Mouse (Mus musculus) right cerebral cortex, postnatal 10 days (tissue): Measurements from ENCODE around the gene Rapgef5.

Source experiments
- DNase-seq, 2 experiments: peaks; one replicate each; pipeline ENCODE4 v3.0.0; 2021; ENCODE audit warnings: low spot score in 2 of 2

Gene Rapgef5

GRCm38 (mm10) chr12:117669610-117670400 is 153.5 kb downstream of the Rapgef5 start:
- DNase-seq, result peak; percentile 68 to 71

DNA sequence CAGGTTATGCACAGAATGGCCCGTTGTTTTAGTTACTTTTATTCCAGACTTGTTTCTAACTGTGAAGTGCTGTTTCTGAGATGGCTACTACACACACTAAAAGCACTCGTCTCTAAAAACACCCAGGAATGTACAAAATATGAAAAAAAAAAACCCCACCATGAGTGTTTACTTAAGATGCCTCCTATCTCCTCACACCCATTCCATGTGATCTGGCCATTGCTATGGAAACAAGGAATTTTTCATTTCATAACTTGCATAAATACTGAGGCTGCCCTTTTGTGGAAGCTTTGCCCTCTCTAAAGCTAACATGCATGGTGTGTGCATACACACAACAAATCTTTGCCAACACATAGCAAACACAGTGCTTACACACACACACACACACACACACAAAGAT is 156.9 kb downstream of the Rapgef5 start:
- no peak for DNase-seq

- DNase-seq, result no peak
Observed at GRCm38 (mm10) chr12:117674511-117674910, 158.2 kb downstream of the Rapgef5 start.

GRCm38 (mm10) chr12:117676265-117676664 is 160.0 kb downstream of the Rapgef5 start:
- no peak for DNase-seq

GRCm38 (mm10) chr12:117678916-117679315 is 162.6 kb downstream of the Rapgef5 start:
- no peak for DNase-seq

DNA sequence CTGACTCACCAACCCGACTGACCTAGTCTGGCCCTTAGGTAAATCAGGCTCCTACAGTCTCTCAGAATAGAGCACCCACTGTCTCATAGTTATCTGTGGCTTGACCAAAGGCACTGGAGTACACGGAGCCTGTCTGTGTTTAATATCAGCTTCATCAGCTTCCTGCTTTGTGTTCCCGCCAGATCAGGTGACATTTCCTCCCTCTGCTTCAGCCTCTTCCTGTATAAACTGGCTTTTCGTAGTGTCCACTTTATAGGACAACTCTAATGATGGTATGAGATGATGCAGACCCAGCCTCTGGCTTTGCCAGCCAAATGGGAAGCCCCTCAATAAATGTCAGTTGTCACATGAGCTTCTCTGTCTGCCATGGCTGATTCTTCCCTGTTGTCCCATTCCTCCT is 163.5 kb downstream of the Rapgef5 start:
- no peak for DNase-seq

GRCm38 (mm10) chr12:117681273-117681672 is 165.0 kb downstream of the Rapgef5 start:
- DNase-seq, result no peak

GRCm38 (mm10) chr12:117683377-117683776 is 167.1 kb downstream of the Rapgef5 start:
- DNase-seq, result no peak

- no peak for DNase-seq
Observed at GRCm38 (mm10) chr12:117683984-117684383, 167.7 kb downstream of the Rapgef5 start.

DNA sequence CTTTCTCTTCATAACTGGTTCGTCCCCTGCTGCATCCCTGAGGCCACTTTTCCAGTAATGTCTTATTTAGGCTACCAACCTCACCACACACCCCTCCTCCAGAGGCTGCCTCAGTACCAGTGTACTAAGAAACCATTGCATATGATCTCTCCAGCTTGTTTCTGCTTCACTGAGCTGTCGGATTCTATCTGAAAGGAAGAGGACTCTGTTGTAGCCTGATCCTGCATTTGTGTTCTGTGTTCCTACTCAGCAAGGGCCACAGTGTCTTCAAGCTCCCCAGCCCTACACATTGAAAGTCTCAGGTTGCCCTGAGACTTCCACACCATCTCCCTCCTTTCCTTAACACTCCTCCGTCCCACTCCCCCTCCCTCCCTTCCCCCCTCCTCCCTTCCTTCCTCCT is 168.5 kb downstream of the Rapgef5 start:
- DNase-seq, result no peak

DNA sequence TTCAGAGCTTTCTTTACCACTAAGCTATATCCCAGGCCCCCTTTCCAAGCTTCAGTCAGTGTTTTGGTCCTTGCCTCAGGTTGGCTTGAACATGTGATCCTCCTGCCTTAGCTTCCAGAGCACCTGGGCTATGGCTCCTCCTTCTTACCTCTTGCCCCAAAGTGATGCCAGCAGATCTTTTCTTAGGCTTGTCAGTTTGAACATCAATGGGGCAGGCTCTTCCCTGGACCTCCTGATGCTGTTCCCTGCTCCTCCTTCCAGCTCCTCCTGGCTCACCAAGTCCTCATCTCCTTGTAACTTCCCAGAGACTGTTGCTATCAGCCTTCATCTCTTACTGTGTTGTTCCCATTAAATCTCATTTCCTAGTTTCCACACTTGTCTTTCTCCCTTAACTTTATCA is 169.1 kb downstream of the Rapgef5 start:
- DNase-seq, result no peak

GRCm38 (mm10) chr12:117686732-117687131 is 170.5 kb downstream of the Rapgef5 start:
- no peak for DNase-seq

DNA sequence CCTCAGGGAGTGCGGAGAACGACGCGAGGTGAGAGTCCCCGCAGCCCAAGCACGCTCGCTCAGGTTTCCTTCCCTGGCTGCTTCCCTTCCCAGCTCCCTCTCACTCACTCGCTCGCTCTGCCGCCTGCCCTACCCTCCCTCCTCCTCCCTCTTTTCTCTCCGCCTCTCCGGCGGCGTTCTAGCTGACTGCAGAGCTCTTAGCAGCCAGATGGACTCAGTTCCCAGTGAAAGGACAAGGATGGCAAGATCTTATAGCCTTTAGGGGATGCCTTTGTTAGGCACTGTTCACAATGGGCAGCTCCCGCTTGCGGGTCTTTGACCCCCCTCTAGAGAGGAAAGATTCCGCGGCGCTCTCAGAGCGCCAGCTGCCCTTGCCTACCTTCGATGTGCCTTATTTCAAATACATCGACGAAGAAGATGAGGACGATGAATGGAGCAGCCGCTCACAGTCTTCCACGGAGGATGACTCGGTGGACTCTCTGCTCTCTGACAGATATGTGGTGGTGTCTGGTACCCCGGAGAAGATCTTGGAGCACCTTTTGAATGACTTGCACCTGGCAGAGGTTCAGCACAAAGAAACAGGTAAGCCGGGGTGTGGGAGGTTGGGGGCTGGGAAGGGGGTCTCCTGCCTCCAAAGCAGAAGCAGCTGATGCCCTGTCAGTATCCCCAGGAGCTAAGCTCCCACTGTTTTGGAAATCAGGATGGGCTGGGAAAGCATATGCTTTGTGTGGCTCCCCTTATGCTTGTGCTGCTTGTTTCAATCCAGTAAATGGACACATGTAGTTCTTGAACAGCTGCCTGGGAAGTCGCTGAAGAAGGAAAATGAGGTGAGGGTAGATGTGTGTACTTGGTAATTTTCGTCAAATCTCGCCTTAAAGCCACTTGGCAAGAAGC is 172.6 kb downstream of the Rapgef5 start:
- peak; percentile 81 to 84 for DNase-seq

- DNase-seq, result peak in 1 of 2 experiments; percentile 26
Observed at GRCm38 (mm10) chr12:117691336-117691735, 175.1 kb downstream of the Rapgef5 start.

DNA sequence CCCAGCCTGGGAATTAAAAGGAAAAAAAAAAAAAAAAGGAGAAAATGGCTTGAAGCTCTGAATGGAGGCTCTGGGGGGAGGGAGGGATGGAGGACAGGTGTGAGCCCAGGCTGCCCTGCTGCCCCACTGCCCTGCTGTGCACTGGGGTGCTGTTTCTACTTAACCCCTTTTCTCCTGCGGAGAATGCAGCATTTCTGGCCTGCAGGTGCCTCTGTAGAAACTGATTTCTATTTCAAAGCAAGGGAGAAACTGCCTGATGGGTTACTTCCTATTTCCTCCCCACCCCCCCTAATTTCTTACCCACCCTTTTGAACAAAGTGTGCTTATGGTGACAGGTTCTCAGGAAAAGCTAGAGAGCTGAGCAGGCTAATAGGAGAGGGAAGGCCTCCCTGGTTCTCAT is 176.5 kb downstream of the Rapgef5 start:
- peak in 1 of 2 experiments; percentile 17 for DNase-seq

DNA sequence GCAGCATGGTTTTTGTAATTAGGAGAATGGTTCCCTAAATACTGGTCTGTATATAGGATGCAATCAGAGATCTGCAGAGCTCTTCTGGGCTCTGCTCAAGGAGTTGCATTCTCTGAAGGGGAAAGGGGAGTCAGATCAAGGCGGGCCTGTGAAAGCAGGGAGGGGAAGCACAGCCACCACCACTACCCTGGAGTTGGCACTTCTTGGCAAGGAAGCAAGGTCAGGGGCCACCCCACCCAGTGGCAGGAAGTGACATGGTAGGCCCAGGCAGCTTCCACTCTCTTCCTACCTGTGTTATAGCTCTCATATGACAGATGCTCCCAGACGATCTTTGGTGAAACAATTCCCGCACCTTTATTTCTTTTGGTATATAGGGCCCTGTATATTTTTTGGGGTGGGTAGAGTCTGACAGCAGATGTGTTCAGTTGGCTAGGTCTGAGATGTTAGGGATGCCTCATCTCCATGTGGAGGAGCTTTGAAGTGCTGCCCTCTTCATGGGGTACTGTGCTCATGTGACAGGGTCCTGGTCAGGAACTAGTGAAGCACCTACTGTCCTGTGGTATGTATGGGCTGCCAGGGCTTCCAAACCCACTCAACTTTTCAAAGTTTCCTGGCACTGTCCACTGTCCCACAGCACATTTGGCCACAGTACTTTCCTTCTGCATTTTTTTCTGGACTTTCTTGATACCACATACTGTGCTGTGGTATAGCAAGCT is 183.8 kb downstream of the Rapgef5 start:
- peak in 1 of 2 experiments; percentile 27 for DNase-seq

DNA sequence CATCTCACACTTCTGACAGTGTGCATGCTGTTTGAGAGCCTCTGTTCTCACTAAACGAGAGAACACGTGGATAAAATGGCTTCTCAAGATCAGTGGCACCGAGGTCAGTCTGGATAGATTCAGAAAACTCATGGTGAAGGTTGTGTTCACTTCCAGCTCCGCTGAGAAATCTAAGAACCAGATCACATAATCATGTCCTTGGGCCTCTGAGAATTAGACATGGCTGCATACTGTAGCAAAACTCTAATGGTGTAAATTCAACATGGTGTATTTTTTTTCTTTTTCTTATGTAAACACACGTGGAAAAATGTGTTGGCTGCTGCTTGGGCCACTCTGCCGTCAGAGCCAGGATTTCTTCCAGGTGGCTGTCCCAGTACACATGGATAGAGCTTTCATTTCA is 184.6 kb downstream of the Rapgef5 start:
- DNase-seq, result peak in 1 of 2 experiments; percentile 9

GRCm38 (mm10) chr12:117702291-117702690 is 186.0 kb downstream of the Rapgef5 start:
- no peak for DNase-seq

GRCm38 (mm10) chr12:117702928-117703327 is 186.6 kb downstream of the Rapgef5 start:
- peak in 1 of 2 experiments; percentile 12 for DNase-seq

- DNase-seq, result peak in 1 of 2 experiments; percentile 16
Observed at GRCm38 (mm10) chr12:117703413-117703812, 187.1 kb downstream of the Rapgef5 start.

GRCm38 (mm10) chr12:117705308-117705707 is 189.0 kb downstream of the Rapgef5 start:
- peak in 1 of 2 experiments; percentile 14 for DNase-seq

DNA sequence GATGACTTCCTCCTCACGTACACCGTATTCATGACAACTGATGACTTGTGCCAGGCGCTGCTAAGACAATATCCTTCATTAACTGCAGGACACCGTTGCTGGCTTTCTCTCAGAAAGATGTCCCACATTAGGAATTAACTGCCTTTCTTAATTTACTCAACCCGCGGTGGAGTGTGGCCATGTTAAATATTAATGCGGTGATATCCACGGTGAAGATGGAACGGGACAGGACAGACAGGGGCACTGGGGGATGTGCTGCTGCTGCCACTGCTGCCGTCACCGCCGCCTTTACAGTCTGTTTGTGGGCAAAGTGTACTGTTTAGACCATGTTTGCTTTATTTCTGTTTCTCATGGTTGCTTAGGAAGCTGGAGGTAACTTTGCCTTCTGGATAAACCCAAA is 193.0 kb downstream of the Rapgef5 start:
- DNase-seq, result peak in 1 of 2 experiments; percentile 18
